Mouse (Mus musculus) kidney, postnatal 0 days (tissue): ENCODE measurements around the gene Cyp2d10. TPM values are rescaled to one million over a fixed set of nuclear protein-coding genes. Genes with fewer than 3 reads are reported as not detected.
"Not testable (repeated sequence)": the region's sequence is repeated elsewhere in the genome, so short reads cannot be mapped to it uniquely, and the experiment has no call there.

ENCODE experiments used
- ATAC-seq: fragments of 200-750 bp; cut with Nextera tagmentation; replicated peaks from 2 replicates; pipeline ENCODE4 v1.8.0; 2017; ENCODE audit warnings: low read depth, moderate number of reproducible peaks, moderate TSS enrichment, moderate library complexity; ENCODE audit not compliant: low FRiP score
- DNase-seq: peaks from one replicate; pipeline ENCODE4 v3.0.0-alpha.2; 2016; ENCODE audit warnings: low spot score
- H3K27ac ChIP-seq: fragments of 300-500 bp; sonication (generic); 2 replicates; pipeline ENCODE4 v1.5.1; 2014; ENCODE audit warnings: mild to moderate bottlenecking
- H3K27me3 ChIP-seq: fragments of 300-500 bp; sonication (generic); 2 replicates; pipeline ENCODE4 v1.6.1; 2014; ENCODE audit warnings: low read length, mixed read lengths; ENCODE audit not compliant: insufficient read depth
- H3K36me3 ChIP-seq: fragments of 300-500 bp; sonication (generic); 2 replicates; pipeline ENCODE4 v1.6.1; 2014; ENCODE audit warnings: low read length, mixed read lengths; ENCODE audit not compliant: insufficient read depth
- H3K4me1 ChIP-seq: fragments of 300-500 bp; sonication (generic); replicated peaks from 2 replicates; pipeline ENCODE4 v1.6.1; 2014; ENCODE audit warnings: antibody characterized with exemption, low read length, mixed read lengths; ENCODE audit not compliant: insufficient read depth
- H3K4me2 ChIP-seq: fragments of 300-500 bp; sonication (generic); 2 replicates; pipeline ENCODE4 v1.6.1; 2014; ENCODE audit warnings: mild to moderate bottlenecking, low read length, moderate library complexity, mixed read lengths
- H3K4me3 ChIP-seq: fragments of 300-500 bp; sonication (generic); replicated peaks from 2 replicates; pipeline ENCODE4 v1.5.1; 2014; ENCODE audit warnings: low read depth, low read length
- H3K9ac ChIP-seq: fragments of 300-500 bp; sonication (generic); 2 replicates; pipeline ENCODE4 v1.6.1; 2014; ENCODE audit warnings: low read depth, low read length
- H3K9me3 ChIP-seq: fragments of 300-500 bp; sonication (generic); replicated peaks from 2 replicates; pipeline ENCODE4 v1.6.1; 2016; ENCODE audit warnings: low read length, inconsistent platforms, mixed read lengths
- CTCF ChIP-seq: IDR thresholded peaks from 2 replicates; pipeline ENCODE4 v1.5.1; 2016; ENCODE audit warnings: antibody characterized with exemption, low read depth, mild to moderate bottlenecking, moderate library complexity
- WGBS: fragments of 180-500 bp; shearing (Covaris S2); extraction: QIAGEN DNeasy Blood & Tissue Kit; methylation state at CpG from one replicate; pipeline ENCODE4 v1.1.7; 2014; 5-methylcytosine and 5-hydroxymethylcytosine counted together
- polyA plus RNA-seq: library from polyadenylated mRNA; unstranded; fragments of >200 nt; fragmentation: Nextera tagmentation; extraction: Ambion mirVana; gene quantifications from 2 replicates; pipeline ENCODE4 v1.2.1, GENCODE M21; 2015

Gene Cyp2d10
- polyA plus RNA-seq: 0.12 TPM in 1 of 2 replicates, not detected in the other

GRCm38 (mm10) chr15:82406981-82407380, at the start of gene Cyp2d10:
Gene Cyp2d10 (minus strand): TSS chr15:82407195.
- 95% methylated on average over 6 of the region's 6 CpGs for WGBS
- no peaks in the 10 kb centered on the region for H3K27me3 ChIP-seq
- H3K9ac ChIP-seq: no peak within 1 kb of the TSS
- ATAC-seq: no peak
- TF ChIP-seq CTCF: no peak
- H3K27ac ChIP-seq: no peak within 1 kb of the TSS
- no peaks in the 10 kb centered on the region for H3K4me1 ChIP-seq
- H3K4me2 ChIP-seq: no peak within 1 kb of the TSS
- no peaks in the 10 kb centered on the region for H3K9me3 ChIP-seq
- H3K36me3 ChIP-seq: no peaks in the 10 kb centered on the region
- no peak within 1 kb of the TSS for H3K4me3 ChIP-seq
- DNase-seq: no peak

DNA sequence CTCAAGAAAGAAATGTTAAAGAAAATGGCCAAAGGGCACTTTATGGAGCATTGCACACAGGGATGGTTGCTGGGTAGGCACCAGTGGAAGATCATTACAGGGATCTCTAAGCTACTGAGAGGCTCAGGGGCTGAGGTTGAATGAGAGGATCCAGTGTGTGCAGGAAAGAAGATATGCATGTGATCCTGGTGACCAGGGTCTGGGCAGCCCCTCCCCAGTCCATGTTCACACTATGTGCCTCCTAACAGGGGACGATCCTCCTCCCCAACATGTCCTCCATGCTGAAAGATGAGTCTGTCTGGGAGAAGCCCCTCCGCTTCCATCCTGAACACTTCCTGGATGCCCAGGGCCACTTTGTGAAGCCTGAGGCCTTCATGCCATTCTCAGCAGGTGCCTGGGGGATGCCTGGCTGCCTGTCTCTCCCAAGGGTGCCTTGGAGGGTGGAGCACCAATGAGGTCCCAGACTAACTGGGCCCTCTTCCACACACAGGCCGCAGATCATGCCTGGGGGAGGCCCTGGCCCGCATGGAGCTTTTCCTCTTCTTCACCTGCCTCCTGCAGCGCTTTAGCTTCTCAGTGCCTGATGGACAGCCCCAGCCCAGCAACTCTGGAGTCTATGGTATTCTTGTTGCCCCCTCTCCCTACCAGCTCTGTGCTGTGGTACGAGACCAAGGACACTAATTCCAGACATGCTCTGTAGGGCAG, 49.2 kb upstream of the Cyp2d10 start:
- not testable (repeated sequence) for H3K9ac ChIP-seq, H3K9me3 ChIP-seq, H3K4me1 ChIP-seq, H3K36me3 ChIP-seq, ATAC-seq, DNase-seq, H3K27ac ChIP-seq, H3K4me2 ChIP-seq, H3K4me3 ChIP-seq, H3K27me3 ChIP-seq
- 85% methylated on average over 6 of the region's 6 CpGs for WGBS

DNA sequence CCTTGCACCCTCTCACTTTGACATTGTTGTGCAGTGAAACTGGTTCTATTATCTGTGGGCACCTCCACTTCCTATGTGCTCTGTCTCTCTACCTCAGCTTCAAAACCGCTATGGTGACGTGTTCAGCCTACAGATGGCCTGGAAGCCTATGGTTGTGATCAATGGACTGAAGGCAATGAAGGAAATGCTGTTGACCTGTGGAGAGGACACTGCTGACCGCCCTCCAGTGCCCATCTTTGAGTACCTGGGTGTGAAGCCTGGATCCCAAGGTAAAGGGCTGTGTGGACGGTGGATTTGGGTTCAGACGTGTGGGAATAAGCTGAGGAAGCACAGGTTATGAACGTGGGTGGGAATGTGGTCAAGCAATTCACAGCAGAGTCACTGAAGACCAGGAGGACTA, 46.5 kb upstream of the Cyp2d10 start:
- not testable (repeated sequence) for ATAC-seq, DNase-seq
- 84% methylated on average over 6 of the region's 6 CpGs for WGBS

GRCm38 (mm10) chr15:82452133-82452532, 45.1 kb upstream of the Cyp2d10 start:
- not testable (repeated sequence) for H3K27me3 ChIP-seq, H3K36me3 ChIP-seq, H3K9me3 ChIP-seq, H3K4me2 ChIP-seq, H3K4me1 ChIP-seq, H3K27ac ChIP-seq, DNase-seq, H3K9ac ChIP-seq, ATAC-seq, H3K4me3 ChIP-seq
- 89% methylated on average over 1 of the region's 1 CpGs for WGBS

More for the DNA sequence above, 46.5 kb upstream of the Cyp2d10 start:
- H3K27ac ChIP-seq, H3K36me3 ChIP-seq, H3K9me3 ChIP-seq, H3K4me2 ChIP-seq, H3K4me3 ChIP-seq, H3K4me1 ChIP-seq, H3K9ac ChIP-seq, H3K27me3 ChIP-seq: not testable (repeated sequence)

- not testable (repeated sequence) for H3K4me3 ChIP-seq, H3K27ac ChIP-seq, H3K9me3 ChIP-seq, DNase-seq, H3K4me1 ChIP-seq, H3K9ac ChIP-seq, H3K27me3 ChIP-seq, H3K4me2 ChIP-seq, H3K36me3 ChIP-seq, ATAC-seq
- WGBS: 55% methylated on average over 2 of the region's 2 CpGs
Measured at GRCm38 (mm10) chr15:82450045-82450444, 43.0 kb upstream of the Cyp2d10 start.

- Histone ChIP-seq H3K4me1 (no peaks in the 10 kb centered on the region), H3K4me3 (no peak overlapping the region), H3K27me3 (no peaks in the 10 kb centered on the region), H3K27ac (no peak overlapping the region), H3K36me3 (no peaks in the 10 kb centered on the region), H3K9me3 (no peaks in the 10 kb centered on the region), H3K9ac (no peak overlapping the region), H3K4me2 (no peak overlapping the region)
- no peak for DNase-seq
- TF ChIP-seq CTCF: no peak
- 68% methylated on average over 8 of the region's 8 CpGs for WGBS
- ATAC-seq: no peak
Measured at GRCm38 (mm10) chr15:82445196-82445595, 38.2 kb upstream of the Cyp2d10 start.

DNA sequence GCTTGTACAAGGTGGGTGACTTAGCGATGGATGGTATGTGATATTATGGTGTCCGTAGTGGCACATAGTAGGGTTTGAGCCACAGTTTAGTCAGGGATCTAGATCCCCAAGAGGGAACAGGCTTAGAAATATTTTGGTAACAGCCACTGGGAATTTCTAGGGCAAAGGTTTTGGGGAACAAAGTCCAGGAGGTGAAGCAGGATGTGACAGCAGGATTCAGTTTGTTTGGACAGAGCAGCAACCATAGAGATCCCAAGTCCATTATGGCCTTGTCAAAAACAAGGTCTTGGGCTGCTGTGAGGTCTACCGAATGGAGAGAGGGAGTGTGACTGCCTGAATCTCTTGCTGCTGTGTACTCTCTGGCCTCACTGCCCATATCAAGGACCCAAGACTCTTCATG, 36.7 kb upstream of the Cyp2d10 start:
- H3K9me3 ChIP-seq: no peaks in the 10 kb centered on the region
- no peak overlapping the region for H3K4me2 ChIP-seq
- no peak overlapping the region for H3K9ac ChIP-seq

More for the DNA sequence above, 36.7 kb upstream of the Cyp2d10 start:
- no peak for TF ChIP-seq CTCF
- Histone ChIP-seq H3K36me3 (no peaks in the 10 kb centered on the region), H3K27me3 (no peaks in the 10 kb centered on the region), H3K4me3 (no peak overlapping the region), H3K27ac (no peak overlapping the region), H3K4me1 (no peaks in the 10 kb centered on the region)
- no peak for ATAC-seq
- DNase-seq: no peak
- WGBS: 93% methylated on average over 3 of the region's 3 CpGs
